Mouse (Mus musculus): ENCODE results near the gene Atp5b.

DNA sequence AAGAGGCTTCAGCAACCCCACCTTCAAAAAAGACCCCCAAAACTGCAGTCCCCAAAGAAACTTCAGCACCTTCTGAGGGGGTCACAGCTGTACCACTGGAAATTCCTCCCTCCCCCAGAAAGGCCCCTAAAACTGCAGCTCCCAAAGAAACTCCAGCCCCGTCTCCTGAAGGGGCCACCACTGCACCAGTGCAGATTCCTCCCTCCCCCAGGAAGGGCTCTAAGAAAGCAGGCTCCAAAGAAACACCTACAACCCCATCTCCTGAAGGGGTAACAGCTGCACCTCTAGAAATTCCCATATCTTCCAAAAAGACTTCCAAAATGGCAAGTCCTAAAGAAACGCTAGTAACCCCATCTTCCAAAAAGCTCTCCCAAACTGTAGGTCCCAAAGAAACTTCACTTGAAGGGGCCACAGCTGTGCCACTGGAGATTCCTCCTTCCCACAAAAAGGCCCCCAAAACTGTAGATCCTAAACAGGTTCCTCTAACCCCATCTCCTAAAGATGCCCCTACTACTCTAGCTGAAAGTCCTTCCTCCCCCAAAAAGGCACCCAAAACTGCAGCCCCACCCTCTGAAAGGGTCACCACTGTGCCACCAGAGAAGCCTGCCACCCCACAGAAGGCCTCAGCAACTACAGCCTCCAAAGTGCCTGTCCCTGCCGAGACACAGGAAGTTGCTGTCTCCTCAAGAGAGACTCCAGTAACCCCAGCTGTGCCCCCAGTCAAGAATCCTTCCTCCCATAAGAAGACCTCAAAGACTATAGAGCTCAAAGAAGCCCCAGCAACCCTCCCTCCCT lies 39.8 kb upstream of the Atp5b start:
- no peak for TF ChIP-seq CTCF (conservative IDR thresholded peaks at IDR 0.05; ENCODE audit: low read length)
- TF ChIP-seq NANOG (IDR thresholded peaks at IDR 0.05; ENCODE audit: borderline replicate concordance, low read length): no peak

All from E14TG2a.4 (cell line).